Mouse (Mus musculus) heart, embryonic 15.5 days (tissue): ENCODE data around the gene Mamdc2. TPM values are rescaled to one million over a fixed set of nuclear protein-coding genes. Genes with fewer than 3 reads are reported as not detected.

Experiments used
- ATAC-seq: fragments of 200-750 bp; cut with Nextera tagmentation; replicated peaks from 2 replicates; pipeline ENCODE4 v1.8.0; 2017; ENCODE audit warnings: low read depth, moderate TSS enrichment; ENCODE audit not compliant: insufficient number of reproducible peaks, insufficient read depth, low FRiP score
- H3K27ac ChIP-seq: fragments of 300-500 bp; sonication (generic); 2 replicates; pipeline ENCODE4 v1.5.1; 2015; ENCODE audit warnings: mild to moderate bottlenecking, inconsistent platforms
- H3K27me3 ChIP-seq: fragments of 300-500 bp; sonication (generic); 2 replicates; pipeline ENCODE4 v1.6.1; 2015; ENCODE audit warnings: inconsistent platforms
- H3K36me3 ChIP-seq: fragments of 300-500 bp; sonication (generic); 2 replicates; pipeline ENCODE4 v1.6.1; 2015; ENCODE audit warnings: mild to moderate bottlenecking, inconsistent platforms
- H3K4me1 ChIP-seq: fragments of 300-500 bp; sonication (generic); replicated peaks from 2 replicates; pipeline ENCODE4 v1.6.1; 2015; ENCODE audit warnings: inconsistent platforms
- H3K4me2 ChIP-seq: fragments of 300-500 bp; sonication (generic); 2 replicates; pipeline ENCODE4 v1.6.1; 2015; ENCODE audit warnings: inconsistent platforms, mild to moderate bottlenecking, moderate library complexity
- H3K4me3 ChIP-seq: fragments of 300-500 bp; sonication (generic); 2 replicates; pipeline ENCODE4 v1.5.1; 2015; ENCODE audit warnings: mild to moderate bottlenecking, inconsistent platforms
- H3K9ac ChIP-seq: fragments of 300-500 bp; sonication (generic); 2 replicates; pipeline ENCODE4 v1.6.1; 2015; ENCODE audit warnings: mild to moderate bottlenecking, inconsistent platforms
- H3K9me3 ChIP-seq: fragments of 300-500 bp; sonication (generic); replicated peaks from 2 replicates; pipeline ENCODE4 v1.6.1; 2016; ENCODE audit warnings: inconsistent platforms
- WGBS: fragments of 180-500 bp; shearing (Covaris S2); methylation state at CpG from one replicate; pipeline ENCODE4 v1.1.7; 2015; ENCODE audit warnings: mixed read lengths; 5-methylcytosine and 5-hydroxymethylcytosine counted together
- polyA plus RNA-seq: library from polyadenylated mRNA; unstranded; fragments of >200 nt; fragmentation: Nextera tagmentation; extraction: Ambion mirVana; gene quantifications from 2 replicates; pipeline ENCODE4 v1.2.1, GENCODE M21; 2015

Mamdc2 gene
- polyA plus RNA-seq, 1 experiment from 2014 or later, result 1.1 TPM

DNA sequence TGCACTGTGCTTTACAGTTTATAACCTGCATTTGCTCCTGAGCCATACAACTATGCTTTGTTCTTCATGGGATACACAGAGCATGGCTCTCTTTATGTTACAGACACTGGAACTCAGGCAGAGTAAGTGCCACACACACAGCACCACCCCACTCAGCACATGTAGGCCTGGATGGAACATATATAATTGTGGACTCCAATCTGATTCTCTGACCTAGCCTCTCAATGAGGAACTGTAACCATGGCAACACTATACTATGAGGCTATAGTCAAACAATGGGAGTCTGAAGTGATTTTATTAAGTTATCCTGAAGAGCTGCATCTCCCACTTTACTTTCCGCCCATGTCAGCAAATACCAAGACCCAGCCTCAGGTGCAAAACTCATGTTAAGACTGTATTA lies 30.6 kb downstream of the Mamdc2 start:
- Histone ChIP-seq H3K4me3 (no peak overlapping the region), H3K4me1 (no peaks in the 10 kb centered on the region), H3K9me3 (no peaks in the 10 kb centered on the region), H3K27me3 (no peaks in the 10 kb centered on the region), H3K4me2 (no peak overlapping the region), H3K36me3 (no peaks in the 10 kb centered on the region), H3K9ac (no peak overlapping the region), H3K27ac (no peak overlapping the region)
- WGBS, result 84% methylated on average over 1 of the region's 1 CpGs
- ATAC-seq, result no peak

DNA sequence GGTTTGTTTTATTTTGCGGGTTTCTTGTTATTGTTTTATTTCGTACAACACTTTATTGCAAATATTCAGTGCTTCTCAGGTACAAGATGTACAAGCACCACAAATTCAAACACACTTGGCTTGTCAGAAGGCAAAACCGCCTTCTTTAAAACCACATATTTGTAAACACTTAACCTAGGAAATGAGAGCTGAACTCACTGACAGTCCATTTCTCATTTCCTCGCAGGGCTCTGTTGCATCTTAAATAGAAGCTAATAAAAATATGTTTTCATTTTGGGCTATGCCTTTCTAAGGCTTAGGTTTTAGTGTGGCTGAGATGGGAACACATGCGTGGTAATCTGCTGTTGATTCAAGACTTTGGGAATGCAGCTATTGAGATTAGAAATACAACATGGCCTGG lies 37.4 kb downstream of the Mamdc2 start:
- no peak overlapping the region for H3K27ac ChIP-seq
- no peak overlapping the region for H3K4me2 ChIP-seq
- no peak overlapping the region for H3K4me3 ChIP-seq
- ATAC-seq, result no peak
- no peaks in the 10 kb centered on the region for H3K36me3 ChIP-seq
- H3K4me1 ChIP-seq, result no peaks in the 10 kb centered on the region
- no peaks in the 10 kb centered on the region for H3K9me3 ChIP-seq
- H3K9ac ChIP-seq, result no peak overlapping the region
- H3K27me3 ChIP-seq, result no peaks in the 10 kb centered on the region
- 74% methylated on average over 5 of the region's 5 CpGs for WGBS

DNA sequence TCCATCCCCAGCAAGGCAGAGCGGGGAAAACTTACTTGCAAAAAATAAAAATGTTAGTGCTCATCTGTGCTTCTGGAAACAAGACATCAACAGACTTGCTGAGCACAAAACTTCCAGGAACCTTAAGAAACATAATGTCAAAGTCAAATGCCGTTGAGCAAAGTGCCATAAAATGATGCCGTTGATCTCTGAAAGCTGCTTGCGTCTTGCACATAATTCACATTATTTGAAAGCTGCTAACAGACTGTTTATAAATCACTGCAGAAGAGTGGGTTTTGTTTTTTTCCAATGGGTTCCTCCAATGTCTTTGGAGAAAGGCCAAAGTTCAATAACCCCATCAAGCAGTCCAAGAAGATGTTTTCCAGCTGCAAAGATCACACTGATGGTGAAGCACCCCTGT lies 37.9 kb downstream of the Mamdc2 start:
- Histone ChIP-seq H3K27ac (no peak overlapping the region), H3K4me3 (no peak overlapping the region), H3K4me1 (no peaks in the 10 kb centered on the region), H3K4me2 (no peak overlapping the region), H3K9ac (no peak overlapping the region), H3K36me3 (no peaks in the 10 kb centered on the region), H3K9me3 (no peaks in the 10 kb centered on the region), H3K27me3 (no peaks in the 10 kb centered on the region)
- no peak for ATAC-seq
- WGBS, result 81% methylated on average over 4 of the region's 4 CpGs

- Histone ChIP-seq H3K9ac (no peak overlapping the region), H3K27me3 (no peaks in the 10 kb centered on the region), H3K9me3 (no peaks in the 10 kb centered on the region), H3K36me3 (no peaks in the 10 kb centered on the region), H3K4me2 (no peak overlapping the region), H3K4me1 (no peaks in the 10 kb centered on the region), H3K4me3 (no peak overlapping the region), H3K27ac (no peak overlapping the region)
- no peak for ATAC-seq
- WGBS, result 64% methylated on average over 12 of the region's 12 CpGs
Measured at GRCm38 (mm10) chr19:23401469-23402135, 46.6 kb downstream of the Mamdc2 start.

DNA sequence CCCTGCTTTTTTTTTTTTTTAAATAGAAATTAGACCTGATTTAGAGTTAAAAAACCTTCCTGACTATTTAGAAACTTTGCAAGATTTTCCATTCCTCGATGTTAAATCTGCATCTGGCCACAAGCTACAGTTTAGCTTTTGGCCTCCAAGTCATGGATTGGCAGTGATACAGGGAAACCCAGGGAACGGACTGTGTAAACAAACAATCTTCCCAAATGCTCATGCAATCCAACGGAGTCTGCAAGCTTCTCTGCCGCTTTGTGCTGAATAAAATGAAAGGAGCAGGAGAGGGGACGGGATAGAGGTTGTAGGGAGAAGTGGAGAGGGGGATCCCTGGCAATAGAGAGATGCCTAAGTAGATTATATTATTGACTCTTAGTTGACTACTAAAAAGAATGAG lies 47.8 kb downstream of the Mamdc2 start:
- Histone ChIP-seq H3K36me3 (no peaks in the 10 kb centered on the region), H3K27me3 (no peaks in the 10 kb centered on the region), H3K4me2 (no peak overlapping the region), H3K9ac (no peak overlapping the region), H3K4me1 (no peaks in the 10 kb centered on the region), H3K27ac (no peak overlapping the region), H3K4me3 (no peak overlapping the region), H3K9me3 (no peaks in the 10 kb centered on the region)
- 58% methylated on average over 5 of the region's 5 CpGs for WGBS
- no peak for ATAC-seq

DNA sequence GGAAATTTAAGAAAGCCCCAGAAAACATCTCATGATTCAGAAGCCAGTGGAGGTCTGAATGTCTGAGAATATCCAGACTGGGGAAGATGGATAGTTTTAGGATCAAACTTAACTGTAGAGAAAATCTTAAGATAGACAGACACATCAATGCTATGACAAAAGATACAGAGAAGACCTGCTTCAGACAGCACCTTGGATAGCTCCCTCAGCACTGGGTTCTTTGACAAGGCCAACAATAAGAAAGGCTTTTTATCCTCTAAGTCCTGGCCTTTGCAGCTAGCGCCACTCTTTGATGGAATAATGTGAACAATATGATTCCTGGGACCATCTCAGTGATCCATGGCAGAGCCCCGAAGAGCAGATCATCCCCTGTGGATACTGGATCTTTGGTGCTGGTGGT lies 52.3 kb downstream of the Mamdc2 start:
- no peak for ATAC-seq
- H3K27ac ChIP-seq, result no peak overlapping the region
- H3K27me3 ChIP-seq, result no peaks in the 10 kb centered on the region
- no peaks in the 10 kb centered on the region for H3K9me3 ChIP-seq
- H3K4me2 ChIP-seq, result no peak overlapping the region
- H3K36me3 ChIP-seq, result no peaks in the 10 kb centered on the region
- no peak overlapping the region for H3K4me3 ChIP-seq
- no peaks in the 10 kb centered on the region for H3K4me1 ChIP-seq
- 59% methylated on average over 2 of the region's 2 CpGs for WGBS
- H3K9ac ChIP-seq, result no peak overlapping the region

DNA sequence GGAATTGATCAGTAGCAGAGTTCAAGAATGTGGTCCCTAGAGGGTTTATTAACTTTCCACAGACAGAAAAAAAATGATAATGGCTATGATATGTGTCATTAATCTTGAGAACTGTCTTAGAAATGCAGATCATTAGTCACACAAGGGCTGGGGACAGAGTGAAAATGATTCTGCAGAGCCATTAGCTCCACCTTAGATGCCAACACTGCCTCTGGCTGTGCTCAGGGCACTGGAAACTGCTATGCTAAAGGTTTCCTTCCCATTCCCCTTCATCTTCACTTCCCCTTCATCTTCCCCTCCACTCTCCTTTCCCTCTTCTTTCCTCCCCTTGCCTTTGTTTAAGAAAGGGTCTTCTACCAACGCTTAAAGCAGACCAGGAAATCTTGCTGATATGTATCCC lies 53.6 kb downstream of the Mamdc2 start:
- Histone ChIP-seq H3K9me3 (no peaks in the 10 kb centered on the region), H3K4me1 (no peaks in the 10 kb centered on the region), H3K9ac (no peak overlapping the region), H3K36me3 (no peaks in the 10 kb centered on the region), H3K4me2 (no peak overlapping the region), H3K4me3 (no peak overlapping the region), H3K27me3 (no peaks in the 10 kb centered on the region), H3K27ac (no peak overlapping the region)
- 52% methylated on average over 1 of the region's 1 CpGs for WGBS
- no peak for ATAC-seq

DNA sequence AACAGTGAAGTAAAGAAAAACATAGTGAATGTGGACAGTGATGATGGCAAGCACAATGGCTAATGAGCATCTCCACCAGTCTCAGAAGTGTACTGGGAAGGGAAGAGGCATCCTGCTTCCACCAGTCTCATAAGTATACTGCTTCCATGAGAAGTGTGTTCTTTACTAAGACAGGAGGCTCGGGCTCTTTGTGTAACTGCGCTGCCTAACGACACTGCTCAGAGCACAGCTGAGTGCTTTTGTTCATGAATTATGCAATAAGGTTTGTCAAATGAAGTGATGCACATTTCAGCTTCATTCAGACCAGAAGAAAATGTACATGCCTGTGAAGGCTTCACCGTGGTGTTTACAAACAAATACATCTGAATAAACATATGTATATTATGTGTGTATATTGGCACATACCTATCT lies 59.4 kb downstream of the Mamdc2 start:
- H3K27me3 ChIP-seq, result no peaks in the 10 kb centered on the region
- WGBS, result 77% methylated on average over 4 of the region's 4 CpGs
- no peak for ATAC-seq
- no peaks in the 10 kb centered on the region for H3K9me3 ChIP-seq
- H3K27ac ChIP-seq, result no peak overlapping the region
- no peak overlapping the region for H3K4me2 ChIP-seq
- H3K36me3 ChIP-seq, result no peaks in the 10 kb centered on the region
- H3K9ac ChIP-seq, result no peak overlapping the region
- H3K4me1 ChIP-seq, result no peaks in the 10 kb centered on the region
- no peak overlapping the region for H3K4me3 ChIP-seq

DNA sequence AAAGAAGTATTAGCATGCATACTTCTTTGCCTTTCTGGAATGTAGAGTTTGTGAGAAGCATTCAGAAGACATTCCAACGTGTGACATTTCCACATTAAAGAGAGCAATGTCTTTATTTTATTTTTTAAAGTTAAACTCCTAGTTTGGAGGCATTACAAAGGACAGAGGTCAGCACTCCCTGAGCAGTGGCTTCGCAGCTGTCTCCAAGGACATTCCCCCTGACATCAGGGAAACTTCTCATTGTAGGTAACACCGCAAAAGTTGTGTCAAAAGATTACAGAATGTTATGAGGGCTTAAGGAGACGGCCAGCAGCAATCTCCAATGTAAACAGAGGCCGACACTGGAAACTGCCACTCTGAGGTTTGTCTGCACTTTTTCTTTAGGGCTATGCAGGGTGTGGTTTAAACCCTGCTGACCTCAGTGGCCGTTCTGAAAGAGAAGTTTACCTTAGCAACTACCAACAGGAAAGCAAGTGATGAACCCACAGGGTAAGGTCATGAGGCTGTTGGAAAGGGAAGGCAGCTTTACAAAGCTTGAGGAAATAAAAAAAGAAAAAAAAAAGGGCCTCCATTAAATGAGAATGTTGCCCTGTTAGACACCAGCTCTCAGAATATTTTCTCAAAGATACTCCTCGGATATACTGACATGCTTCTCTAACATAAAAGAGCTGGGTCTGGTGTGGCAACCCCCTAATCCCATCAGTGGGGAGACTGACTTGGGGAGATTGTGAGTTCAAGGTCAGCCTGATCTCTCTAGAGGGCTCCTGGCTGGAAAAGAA lies 60.0 kb downstream of the Mamdc2 start:
- Histone ChIP-seq H3K4me3 (no peak overlapping the region), H3K27me3 (no peaks in the 10 kb centered on the region), H3K4me1 (no peaks in the 10 kb centered on the region), H3K27ac (no peak overlapping the region), H3K4me2 (no peak overlapping the region), H3K36me3 (no peaks in the 10 kb centered on the region), H3K9ac (no peak overlapping the region), H3K9me3 (no peaks in the 10 kb centered on the region)
- peak; percentile 55; the same call in 1 of the 2 replicates for ATAC-seq
- WGBS, result 22% methylated on average over 7 of the region's 7 CpGs

DNA sequence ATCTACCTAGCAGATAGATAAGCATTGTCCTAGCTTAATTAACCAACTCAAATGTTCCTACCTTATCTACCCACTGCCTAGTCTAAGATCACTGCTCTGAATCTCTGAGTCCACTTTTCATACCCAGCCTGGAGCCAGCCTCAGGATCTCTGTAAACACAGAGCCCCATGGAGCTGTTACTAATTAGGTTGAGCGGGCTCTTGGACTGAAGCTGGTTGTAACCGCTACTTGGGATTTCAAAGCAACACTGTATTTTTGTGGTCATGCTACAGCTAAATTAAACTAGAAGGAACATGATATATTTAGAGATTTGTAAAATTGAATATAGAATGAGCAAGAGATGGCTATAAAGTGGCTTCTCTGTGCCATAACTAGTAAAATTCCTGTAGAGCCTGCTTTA lies 65.8 kb downstream of the Mamdc2 start:
- Histone ChIP-seq H3K4me3 (no peak overlapping the region), H3K9ac (no peak overlapping the region), H3K4me2 (no peak overlapping the region), H3K36me3 (no peaks in the 10 kb centered on the region), H3K4me1 (no peaks in the 10 kb centered on the region), H3K27me3 (no peaks in the 10 kb centered on the region), H3K27ac (no peak overlapping the region), H3K9me3 (no peaks in the 10 kb centered on the region)
- 83% methylated on average over 2 of the region's 2 CpGs for WGBS
- no peak for ATAC-seq

DNA sequence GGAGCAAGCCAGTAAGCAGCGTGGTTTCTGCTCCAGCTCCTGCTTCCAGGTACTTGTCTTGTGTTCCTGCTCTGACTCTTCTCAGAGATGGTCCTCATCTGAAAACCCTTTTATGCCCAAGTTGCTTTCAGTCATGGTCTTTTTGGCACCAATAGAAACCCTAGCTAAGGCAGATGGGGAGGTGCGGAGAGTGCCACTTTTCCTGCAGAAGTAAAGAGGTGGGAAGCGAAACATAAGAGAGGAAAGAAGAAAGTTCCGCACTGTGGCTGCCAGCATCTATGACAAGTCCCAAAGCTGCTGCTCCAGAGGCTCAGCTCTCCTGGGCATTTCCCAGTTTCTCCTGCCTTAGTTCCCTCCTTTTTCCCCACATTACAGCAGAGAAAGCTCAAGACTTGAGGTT lies 67.3 kb downstream of the Mamdc2 start:
- no peak for ATAC-seq
- no peak overlapping the region for H3K4me2 ChIP-seq
- no peak overlapping the region for H3K4me3 ChIP-seq
- WGBS, result 86% methylated on average over 4 of the region's 4 CpGs
- no peak overlapping the region for H3K27ac ChIP-seq
- no peaks in the 10 kb centered on the region for H3K9me3 ChIP-seq
- no peak overlapping the region for H3K9ac ChIP-seq
- no peaks in the 10 kb centered on the region for H3K36me3 ChIP-seq
- H3K27me3 ChIP-seq, result no peaks in the 10 kb centered on the region
- no peaks in the 10 kb centered on the region for H3K4me1 ChIP-seq
